Mouse (Mus musculus) hindbrain, embryonic 13.5 days (tissue): ENCODE data around the gene Itgb2l. TPM values are rescaled to one million over a fixed set of nuclear protein-coding genes. Genes with fewer than 3 reads are reported as not detected.

Experiments used
- ATAC-seq: fragments of 200-750 bp; cut with Nextera tagmentation; 2 replicates; pipeline ENCODE4 v1.8.0; 2017; ENCODE audit warnings: moderate TSS enrichment; ENCODE audit not compliant: low FRiP score
- H3K27ac ChIP-seq: fragments of 300-500 bp; sonication (generic); 2 replicates; pipeline ENCODE4 v1.5.1; 2015; ENCODE audit warnings: inconsistent platforms, mild to moderate bottlenecking, moderate library complexity
- H3K27me3 ChIP-seq: fragments of 300-500 bp; sonication (generic); 2 replicates; pipeline ENCODE4 v1.6.1; 2015; ENCODE audit warnings: mild to moderate bottlenecking, inconsistent platforms
- H3K36me3 ChIP-seq: fragments of 300-500 bp; sonication (generic); 2 replicates; pipeline ENCODE4 v1.6.1; 2015; ENCODE audit warnings: mild to moderate bottlenecking, inconsistent platforms
- H3K4me1 ChIP-seq: fragments of 300-500 bp; sonication (generic); replicated peaks from 2 replicates; pipeline ENCODE4 v1.6.1; 2015; ENCODE audit warnings: inconsistent platforms
- H3K4me2 ChIP-seq: fragments of 300-500 bp; sonication (generic); 2 replicates; pipeline ENCODE4 v1.6.1; 2015; ENCODE audit warnings: inconsistent platforms, mild to moderate bottlenecking, moderate library complexity
- H3K4me3 ChIP-seq: fragments of 300-500 bp; sonication (generic); 2 replicates; pipeline ENCODE4 v1.5.1; 2015; ENCODE audit warnings: mild to moderate bottlenecking, inconsistent platforms
- H3K9ac ChIP-seq: fragments of 300-500 bp; sonication (generic); 2 replicates; pipeline ENCODE4 v1.6.1; 2015; ENCODE audit warnings: mild to moderate bottlenecking, inconsistent platforms
- H3K9me3 ChIP-seq: fragments of 300-500 bp; sonication (generic); 2 replicates; pipeline ENCODE4 v1.6.1; 2016; ENCODE audit warnings: inconsistent platforms
- WGBS: fragments of 180-500 bp; shearing (Covaris S2); methylation state at CpG from one replicate; pipeline ENCODE4 v1.1.7; 2015; 5-methylcytosine and 5-hydroxymethylcytosine counted together
- polyA plus RNA-seq: library from polyadenylated mRNA; unstranded; fragments of >200 nt; fragmentation: Nextera tagmentation; extraction: Ambion mirVana; gene quantifications from 2 replicates; pipeline ENCODE4 v1.2.1, GENCODE M21; 2015

Gene Itgb2l
- polyA plus RNA-seq, 1 experiment from 2014 or later, result not detected

DNA sequence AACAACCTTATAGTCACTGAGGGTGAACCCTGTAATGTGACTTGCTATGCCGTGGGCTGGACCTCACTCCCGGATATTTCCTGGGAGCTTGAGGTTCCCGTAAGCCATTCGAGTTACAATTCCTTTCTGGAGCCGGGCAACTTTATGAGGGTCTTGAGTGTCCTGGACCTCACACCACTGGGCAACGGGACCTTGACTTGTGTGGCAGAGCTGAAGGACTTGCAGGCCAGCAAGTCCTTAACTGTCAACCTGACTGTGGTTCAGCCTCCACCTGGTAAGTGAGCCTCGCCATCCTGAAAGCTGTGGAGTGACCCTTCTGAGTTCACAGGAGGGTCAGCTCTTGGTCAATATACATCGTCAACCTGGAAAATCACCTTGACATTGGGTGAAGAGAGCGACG lies 65.3 kb downstream of the Itgb2l start:
- H3K27me3 ChIP-seq, result no peaks in the 10 kb centered on the region
- H3K9me3 ChIP-seq, result no peaks in the 10 kb centered on the region
- H3K9ac ChIP-seq, result no peak overlapping the region
- 92% methylated on average over 10 of the region's 10 CpGs for WGBS
- H3K4me2 ChIP-seq, result no peak overlapping the region
- H3K27ac ChIP-seq, result no peak overlapping the region
- no peaks in the 10 kb centered on the region for H3K36me3 ChIP-seq
- H3K4me1 ChIP-seq, result 0 out of 2 replicates have a peak, but pooled peaks cover 4% of the 10 kb centered on the region
- no peak overlapping the region for H3K4me3 ChIP-seq
- no peak for ATAC-seq

- Histone ChIP-seq H3K9me3 (no peaks in the 10 kb centered on the region), H3K4me1 (0 out of 2 replicates have a peak, but pooled peaks cover 4% of the 10 kb centered on the region), H3K36me3 (no peaks in the 10 kb centered on the region), H3K4me2 (no peak overlapping the region), H3K27me3 (no peaks in the 10 kb centered on the region), H3K9ac (no peak overlapping the region), H3K4me3 (no peak overlapping the region), H3K27ac (no peak overlapping the region)
- WGBS, result 39% methylated on average over 7 of the region's 7 CpGs
- ATAC-seq, result no peak
These were observed 67.1 kb downstream of the Itgb2l start for GRCm38 (mm10) chr16:96376342-96376741.

DNA sequence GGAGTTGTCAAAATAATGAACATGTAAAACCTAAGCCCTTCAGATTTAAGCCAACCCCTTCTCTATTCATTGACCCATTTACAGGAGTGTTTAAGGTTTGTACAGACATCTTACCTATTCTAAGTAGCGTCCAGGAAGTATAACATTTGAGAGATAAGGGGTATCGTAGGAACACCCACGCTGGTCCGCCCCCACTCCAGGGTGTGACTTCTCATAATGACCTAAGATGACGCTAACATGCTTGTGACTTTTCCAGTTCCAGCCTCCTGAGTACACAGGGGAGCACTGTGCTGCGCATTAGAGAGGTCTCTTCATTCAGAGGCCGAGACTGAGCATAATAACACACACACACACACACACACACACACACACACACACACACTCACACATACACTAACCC lies 67.9 kb downstream of the Itgb2l start:
- no peak for ATAC-seq
- Histone ChIP-seq H3K9ac (no peak overlapping the region), H3K4me2 (no peak overlapping the region), H3K4me1 (0 out of 2 replicates have a peak, but pooled peaks cover 4% of the 10 kb centered on the region), H3K9me3 (no peaks in the 10 kb centered on the region), H3K4me3 (no peak overlapping the region), H3K27me3 (no peaks in the 10 kb centered on the region), H3K27ac (no peak overlapping the region), H3K36me3 (no peaks in the 10 kb centered on the region)
- WGBS, result 88% methylated on average over 7 of the region's 7 CpGs

DNA sequence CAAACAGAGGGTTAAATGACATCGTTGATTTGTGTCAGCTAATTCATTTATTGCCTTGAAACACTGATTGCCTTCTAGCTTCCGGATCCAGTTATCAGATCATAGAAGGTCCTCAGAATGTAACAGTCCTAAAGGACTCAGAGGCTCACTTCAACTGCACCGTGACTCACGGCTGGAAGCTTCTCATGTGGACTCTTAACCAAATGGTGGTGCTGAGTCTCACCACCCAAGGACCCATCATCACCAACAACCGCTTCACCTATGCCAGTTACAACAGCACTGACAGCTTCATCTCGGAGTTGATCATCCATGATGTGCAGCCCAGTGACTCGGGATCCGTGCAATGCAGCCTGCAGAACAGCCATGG lies 70.7 kb downstream of the Itgb2l start:
- H3K27me3 ChIP-seq, result no peaks in the 10 kb centered on the region
- H3K9ac ChIP-seq, result no peak overlapping the region
- H3K36me3 ChIP-seq, result no peaks in the 10 kb centered on the region
- H3K4me2 ChIP-seq, result no peak overlapping the region
- WGBS, result 86% methylated on average over 8 of the region's 8 CpGs
- 0 out of 2 replicates have a peak, but pooled peaks cover 4% of the 10 kb centered on the region for H3K4me1 ChIP-seq
- H3K4me3 ChIP-seq, result no peak overlapping the region
- ATAC-seq, result no peak
- no peak overlapping the region for H3K27ac ChIP-seq
- H3K9me3 ChIP-seq, result no peaks in the 10 kb centered on the region

Other genes starting within 250 kb of the Itgb2l start
- 1.6 and 2.9 TPM in 2 replicates for gene Sh3bgr, start 243.2 kb downstream of the Itgb2l start, polyA plus RNA-seq
- 2.4 TPM in 2 replicates for gene B3galt5, start 207.8 kb downstream of the Itgb2l start, polyA plus RNA-seq
- gene Pcp4, start 24.0 kb upstream of the Itgb2l start, polyA plus RNA-seq, result 214 TPM in 2 replicates